Mouse (Mus musculus) embryonic facial prominence, embryonic 14.5 days (tissue): ENCODE data around the gene Itpr3. TPM values are rescaled to one million over a fixed set of nuclear protein-coding genes. Genes with fewer than 3 reads are reported as not detected.
A peak's percentile ranks its signal among the peaks of the same experiment; 100 is the strongest.

Experiments used
- ATAC-seq: fragments of 200-750 bp; cut with Nextera tagmentation; 2 replicates; pipeline ENCODE4 v1.8.0; 2017; ENCODE audit warnings: low read depth, moderate number of reproducible peaks, moderate TSS enrichment
- DNase-seq: peaks from one replicate; pipeline ENCODE4 v3.0.0-alpha.2; 2015; ENCODE audit warnings: low spot score
- H3K27ac ChIP-seq: fragments of 300-500 bp; sonication (generic); replicated peaks from 2 replicates; pipeline ENCODE4 v1.5.1; 2014; ENCODE audit warnings: low read depth, mild to moderate bottlenecking, low read length, moderate library complexity
- H3K27me3 ChIP-seq: fragments of 300-500 bp; sonication (generic); replicated peaks from 2 replicates; pipeline ENCODE4 v1.6.1; 2014; ENCODE audit warnings: low read length; ENCODE audit not compliant: control insufficient read depth, insufficient read depth
- H3K36me3 ChIP-seq: fragments of 300-500 bp; sonication (generic); 2 replicates; pipeline ENCODE4 v1.6.1; 2014; ENCODE audit warnings: low read length, mixed read lengths; ENCODE audit not compliant: control insufficient read depth, insufficient read depth
- H3K4me1 ChIP-seq: fragments of 300-500 bp; sonication (generic); 2 replicates; pipeline ENCODE4 v1.6.1; 2014; ENCODE audit warnings: antibody characterized with exemption, low read length; ENCODE audit not compliant: control insufficient read depth, insufficient read depth
- H3K4me2 ChIP-seq: fragments of 300-500 bp; sonication (generic); 2 replicates; pipeline ENCODE4 v1.6.1; 2014; ENCODE audit warnings: low read depth, mild to moderate bottlenecking, low read length, moderate library complexity, mixed read lengths
- H3K4me3 ChIP-seq: fragments of 300-500 bp; sonication (generic); 2 replicates; pipeline ENCODE4 v1.5.1; 2014; ENCODE audit warnings: low read depth, mild to moderate bottlenecking, low read length
- H3K9ac ChIP-seq: fragments of 300-500 bp; sonication (generic); 2 replicates; pipeline ENCODE4 v1.6.1; 2014; ENCODE audit warnings: low read depth, mild to moderate bottlenecking, low read length, moderate library complexity, mixed read lengths
- H3K9me3 ChIP-seq: fragments of 300-500 bp; sonication (generic); 2 replicates; pipeline ENCODE4 v1.6.1; 2016; ENCODE audit warnings: low read length; ENCODE audit not compliant: control insufficient read depth
- WGBS: fragments of 180-500 bp; shearing (Covaris S2); extraction: QIAGEN DNeasy Blood & Tissue Kit; methylation state at CpG from one replicate; pipeline ENCODE4 v1.1.7; 2014; 5-methylcytosine and 5-hydroxymethylcytosine counted together
- polyA plus RNA-seq: library from polyadenylated mRNA; unstranded; fragments of >200 nt; fragmentation: Nextera tagmentation; extraction: Ambion mirVana; gene quantifications from 2 replicates; pipeline ENCODE4 v1.2.1, GENCODE M21; 2014

The Itpr3 gene
- polyA plus RNA-seq, 1 experiment from 2014 or later, result 5.0 TPM

DNA sequence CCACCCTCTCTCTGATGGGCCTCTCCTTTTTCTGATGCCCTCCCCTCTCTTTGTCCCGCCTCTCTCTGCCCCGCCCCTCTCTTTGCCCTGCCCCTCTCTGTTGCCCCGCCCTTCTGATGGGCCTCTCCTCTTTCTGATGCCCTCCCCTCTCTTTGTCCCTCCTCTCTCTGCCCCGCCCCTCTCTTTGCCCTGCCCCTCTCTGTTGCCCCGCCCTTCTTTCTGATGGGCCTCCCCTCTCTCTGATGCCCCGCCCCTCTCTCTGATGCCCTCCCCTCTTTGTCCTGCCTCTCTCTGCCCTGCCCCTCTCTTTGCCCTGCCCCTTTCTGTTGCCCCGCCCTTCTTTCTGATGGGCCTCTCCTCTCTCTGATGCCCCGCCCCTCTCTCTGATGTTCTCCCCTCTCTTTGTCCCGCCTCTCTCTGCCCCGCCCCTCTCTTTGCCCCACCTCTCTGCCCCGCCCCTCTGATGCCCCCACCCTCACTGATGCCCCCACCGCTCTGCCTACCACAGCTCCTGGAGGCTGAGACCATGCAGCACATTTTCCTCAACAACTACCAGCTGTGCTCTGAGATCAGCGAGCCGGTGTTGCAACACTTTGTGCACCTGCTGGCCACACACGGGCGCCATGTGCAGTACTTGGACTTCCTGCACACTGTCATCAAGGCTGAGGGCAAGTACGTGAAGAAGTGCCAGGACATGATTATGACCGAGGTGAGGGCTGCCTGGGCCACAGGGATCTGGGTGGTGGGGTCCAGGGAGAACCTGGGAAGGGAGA is 48.8 kb downstream of the Itpr3 start:
- Histone ChIP-seq H3K9ac (no peak overlapping the region), H3K4me3 (no peak overlapping the region), H3K9me3 (no peaks in the 10 kb centered on the region), H3K4me2 (no peak overlapping the region), H3K27me3 (no peaks in the 10 kb centered on the region), H3K27ac (no peak overlapping the region), H3K4me1 (no peaks in the 10 kb centered on the region), H3K36me3 (no peaks in the 10 kb centered on the region)
- ATAC-seq, result no peak
- DNase-seq, result no peak
- WGBS, result 73% methylated on average over 17 of the region's 18 CpGs

GRCm38 (mm10) chr17:27106745-27107144 is 49.6 kb downstream of the Itpr3 start:
- no peaks in the 10 kb centered on the region for H3K4me1 ChIP-seq
- DNase-seq (peak; percentile 24), ATAC-seq (no peak)
- H3K36me3 ChIP-seq, result no peaks in the 10 kb centered on the region
- no peaks in the 10 kb centered on the region for H3K9me3 ChIP-seq
- H3K27ac ChIP-seq, result no peak overlapping the region
- H3K4me2 ChIP-seq, result no peak overlapping the region
- H3K9ac ChIP-seq, result no peak overlapping the region
- H3K27me3 ChIP-seq, result no peaks in the 10 kb centered on the region
- 83% methylated on average over 9 of the region's 9 CpGs for WGBS
- H3K4me3 ChIP-seq, result no peak overlapping the region

DNA sequence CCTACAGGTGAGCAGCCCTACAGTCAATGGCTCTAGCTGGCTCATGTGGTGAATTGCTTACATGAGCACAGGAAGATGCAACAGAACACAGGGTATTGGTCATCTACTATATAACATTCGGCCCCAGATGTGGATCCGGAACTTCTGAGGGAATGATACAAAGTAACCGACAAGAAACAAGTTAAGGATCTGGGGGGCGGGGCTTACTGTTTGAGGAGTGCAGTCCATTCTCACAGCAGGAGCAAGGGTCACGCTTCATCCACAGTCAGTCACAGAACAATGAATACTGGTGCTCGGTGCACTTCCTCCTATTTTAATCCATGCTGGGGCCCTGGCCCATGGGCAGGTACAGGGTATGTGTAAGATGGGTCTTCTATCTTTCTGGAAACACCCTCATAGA is 50.8 kb downstream of the Itpr3 start:
- H3K9me3 ChIP-seq, result no peaks in the 10 kb centered on the region
- H3K4me3 ChIP-seq, result no peak overlapping the region
- H3K9ac ChIP-seq, result no peak overlapping the region
- ATAC-seq (no peak), DNase-seq (no peak)
- H3K27me3 ChIP-seq, result no peaks in the 10 kb centered on the region
- no peaks in the 10 kb centered on the region for H3K4me1 ChIP-seq
- 76% methylated on average over 6 of the region's 6 CpGs for WGBS
- H3K27ac ChIP-seq, result no peak overlapping the region
- no peak overlapping the region for H3K4me2 ChIP-seq
- 0 out of 2 replicates have a peak, but pooled peaks cover 6% of the 10 kb centered on the region for H3K36me3 ChIP-seq

DNA sequence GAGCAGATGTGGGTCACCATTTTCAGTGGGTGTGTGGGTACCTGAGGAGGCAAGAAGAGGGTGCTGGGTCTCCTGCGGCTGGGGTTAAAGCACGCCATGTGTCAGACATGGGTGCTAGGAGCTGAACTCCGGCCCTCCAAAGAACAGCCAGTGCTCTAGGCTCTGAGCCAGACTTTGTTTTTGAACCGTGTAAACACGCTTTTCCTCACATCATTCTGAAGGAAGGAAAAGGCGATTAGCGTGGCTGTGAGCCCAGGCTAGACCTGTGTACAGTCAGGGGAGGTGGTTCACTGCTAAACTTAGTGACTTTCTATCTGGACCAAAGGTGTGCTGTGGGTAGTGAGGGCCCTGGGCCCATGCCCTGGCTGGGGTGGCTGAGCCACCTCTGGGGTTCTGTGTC is 53.0 kb downstream of the Itpr3 start:
- H3K4me2 ChIP-seq, result no peak overlapping the region
- no peak overlapping the region for H3K4me3 ChIP-seq
- ATAC-seq (no peak), DNase-seq (no peak)
- H3K9ac ChIP-seq, result no peak overlapping the region
- 0 out of 2 replicates have a peak, but pooled peaks cover 10% of the 10 kb centered on the region for H3K36me3 ChIP-seq
- WGBS, result 92% methylated on average over 7 of the region's 7 CpGs
- no peak overlapping the region for H3K27ac ChIP-seq
- H3K9me3 ChIP-seq, result no peaks in the 10 kb centered on the region
- H3K27me3 ChIP-seq, result no peaks in the 10 kb centered on the region
- no peaks in the 10 kb centered on the region for H3K4me1 ChIP-seq

DNA sequence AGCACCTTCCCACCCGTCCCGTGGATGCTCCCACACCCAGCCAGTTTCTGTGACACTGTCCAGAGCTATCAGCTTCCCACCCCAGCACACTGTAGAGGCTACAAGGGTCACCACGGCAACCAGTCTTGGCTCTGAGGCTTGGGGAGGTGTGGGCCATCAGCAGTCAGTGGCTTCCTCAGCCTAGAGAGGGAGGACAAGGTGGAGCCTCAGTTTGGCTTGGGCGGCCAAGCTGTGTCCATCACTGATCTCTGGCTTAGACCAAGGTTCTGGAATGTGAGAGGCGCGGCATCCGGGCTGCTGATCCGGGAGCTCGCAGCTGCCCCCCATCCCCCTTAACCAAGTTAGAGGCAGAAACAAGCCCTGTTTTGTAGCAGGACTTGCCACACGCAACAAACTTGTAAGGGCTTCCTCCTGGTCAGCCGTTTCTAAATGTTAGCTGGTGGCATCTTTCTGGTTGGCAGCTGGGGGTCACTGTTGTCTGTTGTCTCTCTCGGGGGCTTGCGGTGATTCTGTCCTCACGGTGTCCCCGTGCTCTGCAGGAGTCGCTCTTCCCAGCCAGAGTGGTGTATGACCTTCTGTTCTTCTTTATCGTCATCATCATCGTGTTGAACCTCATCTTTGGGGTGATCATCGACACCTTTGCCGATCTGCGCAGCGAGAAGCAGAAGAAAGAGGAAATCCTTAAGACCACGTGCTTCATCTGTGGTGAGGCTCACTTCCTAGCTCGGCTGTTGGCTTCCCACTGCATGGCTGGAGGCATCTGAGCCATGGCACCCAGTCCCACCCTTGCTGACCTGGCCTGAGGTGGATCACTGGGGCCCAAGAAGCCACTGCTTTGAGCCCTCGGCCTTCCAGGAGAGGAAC is 61.8 kb downstream of the Itpr3 start:
- Histone ChIP-seq H3K9ac (no peak overlapping the region), H3K27ac (no peak overlapping the region), H3K4me3 (no peak overlapping the region), H3K4me1 (no peaks in the 10 kb centered on the region; the same call in 1 of the 2 replicates), H3K36me3 (peaks cover 31% of the 10 kb centered on the region), H3K9me3 (no peaks in the 10 kb centered on the region), H3K4me2 (no peak overlapping the region), H3K27me3 (no peaks in the 10 kb centered on the region)
- WGBS, result 85% methylated on average over 23 of the region's 25 CpGs
- DNase-seq (peak; percentile 7), ATAC-seq (no peak)

DNA sequence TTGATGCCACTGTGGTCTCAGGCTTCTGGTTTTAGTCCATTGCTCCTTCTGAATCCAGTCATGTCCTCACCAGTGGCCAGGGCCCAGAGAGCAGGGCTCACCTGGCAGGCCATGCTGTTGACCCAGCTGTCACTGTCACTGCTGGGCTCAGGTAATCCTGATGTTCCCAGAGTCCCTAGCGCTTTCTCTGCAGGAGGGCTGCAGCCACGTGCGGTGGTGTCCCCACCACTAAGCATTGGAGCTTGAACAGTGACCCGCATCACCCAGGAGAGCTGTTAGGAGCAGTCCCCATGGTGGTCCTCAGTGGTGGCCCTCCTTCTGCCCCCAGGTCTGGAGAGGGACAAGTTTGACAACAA is 62.4 kb downstream of the Itpr3 start:
- no peaks in the 10 kb centered on the region for H3K9me3 ChIP-seq
- H3K9ac ChIP-seq, result no peak overlapping the region
- H3K27ac ChIP-seq, result no peak overlapping the region
- no peaks in the 10 kb centered on the region; the same call in 1 of the 2 replicates for H3K4me1 ChIP-seq
- no peak for ATAC-seq
- peaks cover 37% of the 10 kb centered on the region for H3K36me3 ChIP-seq
- H3K27me3 ChIP-seq, result no peaks in the 10 kb centered on the region
- 72% methylated on average over 4 of the region's 4 CpGs for WGBS
- DNase-seq, result no peak
- no peak overlapping the region for H3K4me3 ChIP-seq
- no peak overlapping the region for H3K4me2 ChIP-seq

- no peak for DNase-seq
- H3K4me1 ChIP-seq, result no peaks in the 10 kb centered on the region; the same call in 1 of the 2 replicates
- 0 out of 2 replicates have a peak overlapping the region, but pooled peaks have one; percentile 17 for H3K27ac ChIP-seq
- 51% methylated on average over 8 of the region's 8 CpGs for WGBS
- H3K4me2 ChIP-seq, result no peak overlapping the region
- ATAC-seq, result no peak
- H3K9me3 ChIP-seq, result no peaks in the 10 kb centered on the region
- no peak overlapping the region for H3K4me3 ChIP-seq
- H3K36me3 ChIP-seq, result peaks cover 41% of the 10 kb centered on the region
- H3K27me3 ChIP-seq, result no peaks in the 10 kb centered on the region
- no peak overlapping the region for H3K9ac ChIP-seq
Observed at GRCm38 (mm10) chr17:27119954-27120353, 62.9 kb downstream of the Itpr3 start.

DNA sequence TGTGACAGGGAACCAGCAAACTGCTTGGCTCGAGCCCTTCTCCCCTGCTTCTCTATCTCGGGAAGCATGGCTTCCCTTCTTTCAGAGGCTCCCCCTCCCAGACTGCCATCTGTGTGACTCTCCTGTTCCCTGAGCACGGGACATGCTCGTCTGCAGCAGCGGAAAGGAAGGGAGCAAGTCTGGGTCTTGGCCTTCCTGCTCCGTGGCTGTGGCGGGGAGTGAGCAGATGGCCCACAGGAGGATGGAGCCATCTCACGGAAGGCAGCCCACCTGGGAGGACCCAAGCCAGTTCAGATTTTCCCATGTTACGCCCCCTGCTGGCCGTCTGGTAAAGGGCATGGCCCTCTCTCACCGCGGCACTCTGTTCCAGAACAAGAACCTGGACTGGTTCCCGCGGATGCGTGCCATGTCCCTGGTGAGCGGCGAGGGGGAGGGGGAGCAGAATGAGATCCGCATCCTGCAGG is 63.5 kb downstream of the Itpr3 start:
- no peaks in the 10 kb centered on the region; the same call in 1 of the 2 replicates for H3K4me1 ChIP-seq
- no peak overlapping the region for H3K27ac ChIP-seq
- WGBS, result 8% methylated on average over 18 of the region's 18 CpGs
- no peaks in the 10 kb centered on the region for H3K9me3 ChIP-seq
- no peaks in the 10 kb centered on the region for H3K27me3 ChIP-seq
- no peak overlapping the region for H3K4me3 ChIP-seq
- peaks cover 43% of the 10 kb centered on the region for H3K36me3 ChIP-seq
- H3K4me2 ChIP-seq, result peak overlapping the region; percentile 5; the same call in 1 of the 2 replicates
- DNase-seq (peak; percentile 54), ATAC-seq (0 out of 2 replicates have a peak, but pooled peaks have one; percentile 45)
- H3K9ac ChIP-seq, result peak overlapping the region; percentile 10; the same call in 1 of the 2 replicates
